Mouse (Mus musculus): ENCODE measurements around the gene Zswim4. TPM values are rescaled to one million over a fixed set of nuclear protein-coding genes. Genes with fewer than 3 reads are reported as not detected.

Gene Zswim4
- total RNA-seq, 1 experiment from 2014 or later = 11.9 TPM

GRCm38 (mm10) chr8:84202938-84203917, 33.6 kb downstream of the Zswim4 start:
- peak; percentile 20 for ATAC-seq (replicated peaks; ENCODE audit: insufficient number of reproducible peaks, low FRiP score, low TSS enrichment, poor library complexity, severe bottlenecking)

DNA sequence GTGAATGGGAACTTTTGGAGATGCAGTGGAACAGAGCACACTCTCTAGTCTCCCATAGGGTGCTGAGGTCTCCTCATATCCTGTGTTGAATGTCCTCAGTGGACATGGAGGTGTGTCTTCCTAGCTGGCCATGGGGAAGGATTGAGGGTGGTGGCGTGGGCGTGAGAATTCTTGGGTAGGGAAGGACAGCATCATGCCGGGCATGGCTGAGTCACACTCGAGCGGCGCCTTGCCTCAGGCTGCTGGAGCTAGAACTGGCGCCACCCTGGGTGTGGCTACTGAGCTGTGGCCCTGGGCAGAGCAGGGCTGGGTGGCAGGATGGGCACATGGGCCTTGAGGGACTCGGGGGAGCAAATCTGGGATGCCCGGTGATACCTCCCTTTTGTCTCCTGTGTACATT, 34.4 kb downstream of the Zswim4 start:
- ATAC-seq (replicated peaks; ENCODE audit: insufficient number of reproducible peaks, low FRiP score, low TSS enrichment, poor library complexity, severe bottlenecking) = peak; percentile 30

- ATAC-seq (replicated peaks; ENCODE audit: insufficient number of reproducible peaks, low FRiP score, low TSS enrichment, poor library complexity, severe bottlenecking) = no peak
These were observed 35.2 kb downstream of the Zswim4 start for GRCm38 (mm10) chr8:84201545-84202245.

GRCm38 (mm10) chr8:84200652-84201544, 36.0 kb downstream of the Zswim4 start:
- no peak for ATAC-seq (replicated peaks; ENCODE audit: insufficient number of reproducible peaks, low FRiP score, low TSS enrichment, poor library complexity, severe bottlenecking)

DNA sequence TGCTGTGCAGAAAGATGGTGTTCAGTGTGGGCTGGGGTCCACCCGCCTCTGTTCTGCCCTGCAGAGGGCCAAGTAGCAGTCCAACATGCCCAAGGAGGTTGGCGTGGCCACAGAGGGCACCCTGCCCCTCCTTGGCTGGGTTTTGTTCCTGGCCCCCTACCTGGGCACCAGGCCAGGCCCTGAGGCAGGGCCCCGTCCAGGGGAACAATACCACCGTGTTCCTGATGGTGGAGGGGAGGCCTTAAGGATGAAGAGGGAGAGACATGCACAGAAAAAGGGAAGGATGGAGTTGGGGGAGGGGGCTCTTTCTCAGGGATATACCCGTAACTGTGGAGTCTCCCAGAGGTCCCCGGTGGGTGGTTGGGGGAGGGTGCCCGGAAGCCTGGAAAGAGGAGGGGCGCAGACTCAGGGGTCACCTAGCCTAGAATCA, 36.7 kb downstream of the Zswim4 start:
- ATAC-seq (replicated peaks; ENCODE audit: insufficient number of reproducible peaks, low FRiP score, low TSS enrichment, poor library complexity, severe bottlenecking) = no peak

GRCm38 (mm10) chr8:84199348-84200125, 37.3 kb downstream of the Zswim4 start:
- ATAC-seq (replicated peaks; ENCODE audit: insufficient number of reproducible peaks, low FRiP score, low TSS enrichment, poor library complexity, severe bottlenecking) = no peak

DNA sequence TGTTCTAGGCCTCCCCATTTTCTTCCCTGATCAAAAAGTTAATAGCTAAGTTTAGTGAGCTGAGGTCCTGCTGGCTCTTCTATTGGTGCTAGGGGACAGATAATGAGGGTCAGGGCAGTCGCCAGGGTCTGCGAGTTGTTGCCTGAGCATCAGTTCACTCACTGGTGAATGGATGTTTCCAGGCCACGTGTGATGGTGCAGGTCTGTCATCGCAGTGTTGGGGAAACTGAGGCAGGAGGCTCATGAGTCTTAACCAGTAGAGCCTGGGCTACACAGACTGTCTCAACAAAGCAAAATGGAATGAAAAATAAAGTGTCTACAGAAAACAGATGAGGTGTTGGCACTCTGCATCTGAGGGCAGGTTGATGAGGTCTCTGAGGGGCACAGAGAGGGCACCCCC, 38.0 kb downstream of the Zswim4 start:
- no peak for ATAC-seq (replicated peaks; ENCODE audit: insufficient number of reproducible peaks, low FRiP score, low TSS enrichment, poor library complexity, severe bottlenecking)

DNA sequence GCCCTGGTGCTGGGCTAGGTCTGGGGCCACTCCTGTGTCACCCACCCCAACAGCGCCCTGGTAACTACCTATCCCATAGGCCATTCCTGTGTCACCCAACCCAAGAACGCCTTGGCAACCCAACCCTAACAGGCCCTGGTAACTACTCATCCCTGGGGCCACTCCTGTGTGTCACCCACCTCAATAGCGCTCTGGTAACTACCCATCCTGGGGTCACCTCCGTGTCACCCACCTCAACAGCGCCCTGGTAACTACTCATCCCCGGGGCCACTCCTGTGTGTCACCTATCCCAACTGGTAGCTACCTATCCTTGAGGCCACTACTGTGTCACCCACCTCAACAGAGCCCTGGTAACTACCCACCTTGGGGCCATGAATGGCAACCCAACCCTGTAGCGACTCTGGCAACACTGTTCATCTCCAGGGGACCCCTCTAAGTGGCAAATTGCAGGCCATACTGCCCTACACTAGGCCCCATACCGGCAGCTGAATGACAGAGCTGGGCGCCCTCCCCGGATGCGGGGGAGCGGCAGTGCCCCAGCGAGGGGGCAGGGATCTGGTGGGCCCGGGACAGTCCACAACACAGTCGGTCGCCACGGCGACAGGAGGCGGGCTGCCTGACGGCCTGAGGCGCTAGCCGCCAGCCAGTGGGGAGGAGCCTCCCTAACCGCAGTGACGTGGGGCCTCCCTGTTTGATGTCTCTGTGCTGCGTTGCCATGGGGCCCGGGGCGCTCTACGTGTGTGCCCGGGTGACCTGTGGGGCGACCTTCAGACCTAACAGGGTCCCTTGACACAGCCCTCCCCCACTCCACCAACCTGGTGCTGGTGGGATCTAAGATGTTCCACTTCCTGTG, 38.7 kb downstream of the Zswim4 start:
- peak; percentile 53 for ATAC-seq (replicated peaks; ENCODE audit: insufficient number of reproducible peaks, low FRiP score, low TSS enrichment, poor library complexity, severe bottlenecking)

DNA sequence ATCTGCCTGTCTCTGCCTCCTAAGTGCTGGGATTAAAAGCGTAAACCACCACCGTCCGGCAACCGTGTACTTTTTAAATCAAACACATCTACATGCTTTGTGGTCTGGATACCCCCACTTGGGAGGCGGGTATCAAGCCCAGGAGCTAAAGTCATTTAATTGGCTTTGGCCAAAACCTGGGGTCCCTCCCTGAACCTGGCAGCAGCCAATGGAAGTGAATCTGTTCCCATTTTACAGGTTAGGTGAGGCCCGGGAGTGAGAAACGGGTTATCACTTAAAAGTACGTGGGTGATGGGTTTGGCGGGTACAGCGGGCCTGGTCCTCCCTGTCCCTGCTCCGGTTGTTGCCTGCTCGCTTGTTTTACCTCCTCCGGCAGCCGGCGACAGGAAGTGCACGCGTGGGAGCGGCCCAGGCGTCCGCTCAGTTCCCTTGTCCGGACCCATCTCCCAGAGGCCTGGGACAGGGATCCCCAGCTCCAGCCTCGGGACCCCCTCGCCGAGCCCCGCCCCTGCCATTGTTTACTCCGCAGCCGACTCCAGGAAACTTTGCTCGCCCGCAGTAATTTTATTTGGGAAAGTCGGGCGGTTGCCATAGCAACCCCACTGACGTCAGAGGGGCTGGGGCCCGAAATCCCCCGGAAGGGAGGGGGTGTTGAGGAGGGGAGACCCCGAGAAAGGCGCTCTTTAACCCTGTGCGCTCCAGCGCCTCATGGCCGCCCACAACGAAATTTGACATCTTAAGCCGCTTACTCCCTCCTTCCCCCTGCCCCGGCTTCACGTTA, 39.5 kb downstream of the Zswim4 start:
- ATAC-seq (replicated peaks; ENCODE audit: insufficient number of reproducible peaks, low FRiP score, low TSS enrichment, poor library complexity, severe bottlenecking) = peak; percentile 10; the same call in 1 of the 2 replicates

GRCm38 (mm10) chr8:84194224-84194743, 42.6 kb downstream of the Zswim4 start:
- ATAC-seq (replicated peaks; ENCODE audit: insufficient number of reproducible peaks, low FRiP score, low TSS enrichment, poor library complexity, severe bottlenecking) = no peak

GRCm38 (mm10) chr8:84193566-84193965, 43.3 kb downstream of the Zswim4 start:
- no peak for ATAC-seq (replicated peaks; ENCODE audit: insufficient number of reproducible peaks, low FRiP score, low TSS enrichment, poor library complexity, severe bottlenecking)

DNA sequence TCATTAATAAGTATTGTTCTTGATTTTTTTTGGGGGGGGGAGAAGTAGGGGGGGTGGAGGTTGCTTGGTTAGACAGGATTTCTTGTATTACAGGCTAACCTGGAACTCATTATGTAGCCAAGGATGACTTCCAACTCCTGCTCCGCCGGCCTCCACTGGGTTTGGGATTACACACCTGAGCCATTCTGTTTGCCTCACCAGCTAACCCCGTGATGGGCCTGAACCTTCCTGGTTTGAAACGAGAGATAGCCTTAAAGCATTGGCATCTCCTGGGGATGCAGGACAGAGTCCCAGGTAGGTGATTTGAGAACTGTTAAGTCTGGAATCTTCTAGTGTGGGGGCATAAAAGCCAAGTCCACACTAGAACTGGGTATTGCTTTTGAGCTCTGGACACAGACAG, 43.7 kb downstream of the Zswim4 start:
- no peak for ATAC-seq (replicated peaks; ENCODE audit: insufficient number of reproducible peaks, low FRiP score, low TSS enrichment, poor library complexity, severe bottlenecking)

GRCm38 (mm10) chr8:84192555-84192954, 44.3 kb downstream of the Zswim4 start:
- ATAC-seq (replicated peaks; ENCODE audit: insufficient number of reproducible peaks, low FRiP score, low TSS enrichment, poor library complexity, severe bottlenecking) = peak; percentile 34

GRCm38 (mm10) chr8:84192023-84192422, 44.8 kb downstream of the Zswim4 start:
- peak; percentile 78 for ATAC-seq (replicated peaks; ENCODE audit: insufficient number of reproducible peaks, low FRiP score, low TSS enrichment, poor library complexity, severe bottlenecking)

- ATAC-seq (replicated peaks; ENCODE audit: insufficient number of reproducible peaks, low FRiP score, low TSS enrichment, poor library complexity, severe bottlenecking) = no peak
These were observed 46.5 kb downstream of the Zswim4 start for GRCm38 (mm10) chr8:84190191-84190867.

DNA sequence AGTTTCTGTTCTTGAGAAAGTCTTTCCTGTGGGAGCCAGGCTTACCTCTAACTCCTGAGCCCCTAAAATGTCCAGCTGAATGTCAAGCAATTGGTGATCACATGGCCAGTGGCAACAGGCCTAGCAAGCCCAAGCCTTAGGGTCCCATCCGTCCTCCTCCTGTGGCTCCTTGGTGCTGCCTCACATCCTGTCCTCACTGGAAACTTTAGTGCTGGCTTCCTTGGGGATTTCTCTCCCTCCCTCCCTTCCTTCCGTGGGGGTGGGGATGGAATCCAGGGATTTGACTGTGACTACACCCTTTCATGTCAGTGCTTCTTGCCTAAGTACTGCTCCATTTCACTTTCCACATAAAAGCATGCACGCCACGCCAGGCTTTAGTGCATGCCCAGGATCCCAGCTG, 47.3 kb downstream of the Zswim4 start:
- no peak for ATAC-seq (replicated peaks; ENCODE audit: insufficient number of reproducible peaks, low FRiP score, low TSS enrichment, poor library complexity, severe bottlenecking)

All from monocyte, adult 5-6 weeks (primary cell).